Mouse (Mus musculus) cerebellum, postnatal 25 days (tissue): ENCODE results near the gene Adcy10.

Experiments
- DNase-seq, 2 experiments: peaks; one replicate each; pipeline ENCODE4 v3.0.0; 2021; ENCODE audit warnings: mixed read lengths in 2 of 2

Adcy10 gene

GRCm38 (mm10) chr1:165605774-165606173 is 120.8 kb downstream of the Adcy10 start:
- no peak for DNase-seq

DNA sequence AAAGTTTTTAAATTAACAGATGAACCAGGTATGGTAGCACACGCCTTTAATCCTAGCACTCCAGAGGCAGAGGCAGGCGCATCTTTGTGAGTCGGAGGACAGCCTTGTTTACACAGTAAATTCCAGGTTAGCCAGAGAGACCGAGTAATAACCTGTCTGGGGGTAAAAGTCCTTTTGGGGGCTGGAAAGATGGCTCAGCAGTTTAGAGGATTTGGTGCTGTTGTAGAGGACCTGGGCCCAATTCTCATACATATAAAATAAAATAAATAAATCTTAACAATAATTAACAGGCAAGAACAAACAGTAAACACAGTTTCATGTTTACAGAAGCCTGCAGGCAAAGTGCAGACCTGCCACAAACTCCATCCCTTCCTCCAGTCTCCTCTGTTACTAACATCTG is 123.9 kb downstream of the Adcy10 start:
- DNase-seq, result no peak

- no peak for DNase-seq
Observed at GRCm38 (mm10) chr1:165609495-165610320, 124.7 kb downstream of the Adcy10 start.

DNA sequence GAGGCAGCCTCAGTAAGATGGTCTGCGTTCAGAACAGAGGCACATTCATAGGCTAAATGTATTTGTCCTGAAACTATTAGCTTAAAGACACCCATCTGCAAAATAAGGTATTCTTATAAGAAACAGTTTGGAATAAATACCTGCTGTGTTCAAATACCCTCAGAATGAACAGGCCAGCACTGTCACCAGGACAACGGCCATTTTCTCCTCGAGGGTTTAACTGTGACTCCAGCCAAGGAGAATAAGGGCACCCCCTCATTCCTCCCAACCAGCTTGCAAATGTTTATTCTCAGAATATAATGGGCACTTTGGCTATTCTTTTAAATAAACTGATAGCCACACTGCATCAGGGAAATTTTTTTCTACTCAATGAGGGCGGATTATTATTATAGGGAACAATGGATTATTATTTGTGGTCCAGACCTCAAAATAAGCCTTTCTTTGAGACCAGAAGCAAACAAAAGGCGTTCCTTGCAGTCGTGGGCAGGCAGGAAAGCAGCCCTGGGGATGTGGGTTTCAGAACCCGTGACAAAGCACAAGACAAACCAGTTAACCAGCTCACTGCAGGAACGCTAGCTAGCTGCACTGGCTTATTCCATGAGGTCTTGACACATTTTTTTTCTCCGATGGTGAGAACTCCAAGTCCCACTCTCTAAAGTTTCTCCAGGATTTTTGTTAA is 125.5 kb downstream of the Adcy10 start:
- no peak for DNase-seq

DNA sequence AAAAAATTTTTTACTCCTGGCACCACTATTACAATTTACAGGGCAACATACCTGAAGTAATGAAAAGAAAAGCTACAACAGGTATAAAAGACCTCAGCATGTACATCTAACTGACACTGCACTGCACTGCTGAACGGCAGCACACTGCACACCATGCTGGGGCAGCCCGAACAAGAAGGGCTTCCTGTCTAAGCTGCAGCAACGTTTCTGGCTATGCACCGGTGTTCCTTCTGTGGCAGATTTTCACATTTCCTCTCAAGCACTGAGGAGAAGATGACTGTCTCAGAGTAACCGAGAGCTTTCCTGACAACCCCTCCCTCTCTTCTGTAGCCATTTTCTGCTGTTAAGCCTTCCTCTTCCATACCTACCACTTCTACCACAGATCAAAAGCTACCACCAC is 127.7 kb downstream of the Adcy10 start:
- no peak for DNase-seq

DNA sequence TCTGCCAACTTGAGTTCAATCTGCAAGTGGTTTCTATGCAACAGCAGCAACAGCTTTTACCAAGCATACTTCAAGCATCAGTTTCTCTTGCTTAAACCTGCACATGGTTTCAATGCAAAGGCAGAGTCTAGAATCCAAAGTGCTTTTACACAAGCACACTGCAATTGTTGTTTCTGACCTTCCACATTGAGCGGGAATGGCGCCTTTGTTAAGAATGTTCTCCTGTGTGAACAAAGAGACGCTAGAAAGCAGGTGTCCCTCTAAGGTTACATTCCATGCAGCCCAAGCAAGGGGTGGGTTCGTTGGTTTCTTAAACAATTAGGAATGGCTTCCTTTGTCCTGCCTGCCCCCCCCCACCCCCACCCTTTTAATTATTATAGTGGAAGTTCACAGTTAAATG is 128.9 kb downstream of the Adcy10 start:
- no peak for DNase-seq

GRCm38 (mm10) chr1:165614793-165615192 is 129.8 kb downstream of the Adcy10 start:
- no peak for DNase-seq

DNA sequence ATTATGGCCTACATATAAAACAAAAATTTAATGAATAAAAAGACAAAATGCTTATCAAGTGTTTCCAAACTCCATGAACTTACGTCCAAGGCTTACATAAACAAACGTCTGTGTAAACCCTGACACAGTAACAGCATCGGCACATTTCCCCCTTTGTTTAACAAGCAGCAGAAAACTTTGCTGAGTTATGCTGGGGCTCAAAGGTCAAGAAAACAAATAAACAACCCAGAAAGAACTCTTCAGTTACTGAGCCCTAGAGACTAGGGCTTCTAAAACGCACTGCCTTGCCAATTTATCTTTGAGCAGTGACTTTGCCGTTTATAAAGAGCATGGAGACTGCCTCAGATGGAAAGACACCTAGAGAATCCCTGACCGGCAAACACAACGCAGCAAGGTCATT is 131.7 kb downstream of the Adcy10 start:
- no peak for DNase-seq

DNA sequence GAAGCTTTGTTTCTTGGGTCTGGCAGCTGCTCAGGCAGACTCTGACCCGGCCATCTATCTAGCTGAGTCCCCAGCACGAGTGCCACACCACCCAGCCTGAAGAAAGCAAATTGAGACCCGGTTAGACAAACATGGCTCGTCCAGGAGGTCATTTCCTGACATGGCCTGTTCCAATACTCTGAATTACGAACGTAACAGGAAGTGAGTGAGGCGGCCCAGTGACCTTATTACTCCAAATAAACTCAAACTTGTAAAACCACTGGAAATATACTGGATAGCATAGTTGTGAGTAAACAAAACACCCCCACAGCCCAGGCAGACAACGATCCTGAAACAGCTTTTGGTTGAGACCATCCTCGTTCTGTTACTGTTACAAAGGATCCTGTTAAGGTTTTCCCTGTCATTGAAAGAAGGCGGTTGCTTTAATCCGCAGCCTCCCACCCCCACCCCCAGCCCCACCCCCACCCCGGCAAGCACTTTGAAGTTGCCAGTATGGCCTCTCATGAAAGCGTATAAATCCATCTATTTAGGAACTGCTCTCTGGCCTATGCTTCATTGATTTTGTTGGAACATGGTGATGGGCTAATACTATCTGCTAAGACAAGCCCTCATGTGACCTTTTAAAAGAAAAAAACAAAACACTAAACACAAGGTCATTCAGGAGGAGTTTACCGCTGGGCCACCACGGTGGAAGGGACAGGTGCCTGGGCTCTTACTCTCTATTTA is 132.3 kb downstream of the Adcy10 start:
- no peak for DNase-seq

DNA sequence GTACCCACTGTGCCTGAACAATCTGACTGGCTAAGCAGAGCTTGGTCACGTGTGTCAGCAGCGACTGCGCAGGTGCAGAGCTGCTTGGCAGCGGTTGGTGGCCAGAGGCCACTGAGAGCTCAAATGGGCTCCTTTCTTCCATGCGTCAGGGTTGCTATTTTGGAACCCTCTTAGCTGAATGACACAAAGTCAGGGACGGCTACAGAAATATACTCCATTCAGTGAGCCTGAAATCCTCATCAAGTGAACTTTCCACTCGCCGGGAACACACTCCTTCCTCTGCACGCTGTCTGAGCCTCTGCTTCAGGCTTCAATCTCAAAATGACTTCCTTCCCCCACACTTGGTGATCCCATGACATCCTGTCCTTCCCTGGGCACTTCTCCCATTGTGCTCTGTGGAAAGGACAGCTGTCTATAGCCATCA is 133.2 kb downstream of the Adcy10 start:
- peak; percentile 52 to 71 for DNase-seq

GRCm38 (mm10) chr1:165625058-165625457 is 140.1 kb downstream of the Adcy10 start:
- no peak for DNase-seq

DNA sequence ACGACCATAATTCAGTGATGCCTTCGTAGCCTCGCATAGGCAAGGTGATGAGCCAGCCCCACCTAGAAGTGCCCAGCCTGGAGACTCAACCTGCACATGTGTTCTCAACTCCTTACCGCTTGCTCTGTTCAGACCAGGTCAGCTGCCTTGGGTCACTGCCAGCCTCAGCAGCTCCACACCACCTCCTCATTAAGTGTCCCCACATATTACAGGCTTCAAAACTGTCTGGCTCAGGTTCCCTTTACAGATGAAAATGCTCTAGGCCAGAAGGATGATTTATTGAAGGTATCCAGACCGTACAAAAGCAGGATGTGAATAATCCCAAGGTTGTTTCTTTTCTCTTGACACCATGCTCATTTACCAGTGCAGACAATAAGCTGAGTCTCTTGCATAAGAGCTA is 140.9 kb downstream of the Adcy10 start:
- no peak for DNase-seq
